Mouse (Mus musculus) kidney, postnatal 0 days (tissue): ENCODE data around the gene Luzp1. TPM values are rescaled to one million over a fixed set of nuclear protein-coding genes. Genes with fewer than 3 reads are reported as not detected.

ENCODE experiments used
- ATAC-seq: fragments of 200-750 bp; cut with Nextera tagmentation; replicated peaks from 2 replicates; pipeline ENCODE4 v1.8.0; 2017; ENCODE audit warnings: low read depth, moderate number of reproducible peaks, moderate TSS enrichment, moderate library complexity; ENCODE audit not compliant: low FRiP score
- DNase-seq: peaks from one replicate; pipeline ENCODE4 v3.0.0-alpha.2; 2016; ENCODE audit warnings: low spot score
- H3K27ac ChIP-seq: fragments of 300-500 bp; sonication (generic); 2 replicates; pipeline ENCODE4 v1.5.1; 2014; ENCODE audit warnings: mild to moderate bottlenecking
- H3K27me3 ChIP-seq: fragments of 300-500 bp; sonication (generic); 2 replicates; pipeline ENCODE4 v1.6.1; 2014; ENCODE audit warnings: low read length, mixed read lengths; ENCODE audit not compliant: insufficient read depth
- H3K36me3 ChIP-seq: fragments of 300-500 bp; sonication (generic); 2 replicates; pipeline ENCODE4 v1.6.1; 2014; ENCODE audit warnings: low read length, mixed read lengths; ENCODE audit not compliant: insufficient read depth
- H3K4me1 ChIP-seq: fragments of 300-500 bp; sonication (generic); replicated peaks from 2 replicates; pipeline ENCODE4 v1.6.1; 2014; ENCODE audit warnings: antibody characterized with exemption, low read length, mixed read lengths; ENCODE audit not compliant: insufficient read depth
- H3K4me2 ChIP-seq: fragments of 300-500 bp; sonication (generic); 2 replicates; pipeline ENCODE4 v1.6.1; 2014; ENCODE audit warnings: mild to moderate bottlenecking, low read length, moderate library complexity, mixed read lengths
- H3K4me3 ChIP-seq: fragments of 300-500 bp; sonication (generic); replicated peaks from 2 replicates; pipeline ENCODE4 v1.5.1; 2014; ENCODE audit warnings: low read depth, low read length
- H3K9ac ChIP-seq: fragments of 300-500 bp; sonication (generic); 2 replicates; pipeline ENCODE4 v1.6.1; 2014; ENCODE audit warnings: low read depth, low read length
- H3K9me3 ChIP-seq: fragments of 300-500 bp; sonication (generic); replicated peaks from 2 replicates; pipeline ENCODE4 v1.6.1; 2016; ENCODE audit warnings: low read length, inconsistent platforms, mixed read lengths
- CTCF ChIP-seq: IDR thresholded peaks from 2 replicates; pipeline ENCODE4 v1.5.1; 2016; ENCODE audit warnings: antibody characterized with exemption, low read depth, mild to moderate bottlenecking, moderate library complexity
- WGBS: fragments of 180-500 bp; shearing (Covaris S2); extraction: QIAGEN DNeasy Blood & Tissue Kit; methylation state at CpG from one replicate; pipeline ENCODE4 v1.1.7; 2014; 5-methylcytosine and 5-hydroxymethylcytosine counted together
- polyA plus RNA-seq: library from polyadenylated mRNA; unstranded; fragments of >200 nt; fragmentation: Nextera tagmentation; extraction: Ambion mirVana; gene quantifications from 2 replicates; pipeline ENCODE4 v1.2.1, GENCODE M21; 2015

Luzp1 gene
- polyA plus RNA-seq, 1 experiment from 2014 or later: 111 TPM

GRCm38 (mm10) chr4:136452286-136452685 lies 17.3 kb upstream of the Luzp1 start:
- no peak for DNase-seq
- Histone ChIP-seq H3K4me2 (no peak overlapping the region), H3K4me1 (no peaks in the 10 kb centered on the region), H3K9ac (no peak overlapping the region), H3K36me3 (no peaks in the 10 kb centered on the region), H3K27ac (no peak overlapping the region), H3K4me3 (no peak overlapping the region), H3K27me3 (no peaks in the 10 kb centered on the region), H3K9me3 (no peaks in the 10 kb centered on the region)
- no peak for ATAC-seq
- WGBS: 83% methylated on average over 3 of the region's 3 CpGs
- no peak for TF ChIP-seq CTCF

- TF ChIP-seq CTCF: no peak
- ATAC-seq: no peak
- H3K4me3 ChIP-seq: no peak overlapping the region
- no peaks in the 10 kb centered on the region for H3K9me3 ChIP-seq
- no peak overlapping the region for H3K27ac ChIP-seq
- no peaks in the 10 kb centered on the region for H3K4me1 ChIP-seq
- no peak for DNase-seq
- no peaks in the 10 kb centered on the region for H3K27me3 ChIP-seq
- no peak overlapping the region for H3K9ac ChIP-seq
- WGBS: 38% methylated on average over 5 of the region's 5 CpGs
- H3K4me2 ChIP-seq: no peak overlapping the region
- H3K36me3 ChIP-seq: no peaks in the 10 kb centered on the region
These were observed 16.8 kb upstream of the Luzp1 start for GRCm38 (mm10) chr4:136452792-136453191.

- H3K36me3 ChIP-seq: no peaks in the 10 kb centered on the region
- H3K9me3 ChIP-seq: no peaks in the 10 kb centered on the region
- 4% methylated on average over 10 of the region's 10 CpGs for WGBS
- DNase-seq (peak; percentile 93), ATAC-seq (no peak)
- H3K4me1 ChIP-seq: no peaks in the 10 kb centered on the region
- H3K4me2 ChIP-seq: peak overlapping the region; percentile 61
- no peaks in the 10 kb centered on the region for H3K27me3 ChIP-seq
- H3K4me3 ChIP-seq: peak overlapping the region; percentile 26
- no peak overlapping the region for H3K9ac ChIP-seq
- no peak overlapping the region for H3K27ac ChIP-seq
- peak; percentile 98 for TF ChIP-seq CTCF
These were observed 14.7 kb upstream of the Luzp1 start for GRCm38 (mm10) chr4:136454850-136455260.

GRCm38 (mm10) chr4:136456516-136457218 lies 12.9 kb upstream of the Luzp1 start:
- H3K4me1 ChIP-seq: no peaks in the 10 kb centered on the region
- WGBS: 85% methylated on average over 6 of the region's 6 CpGs

GRCm38 (mm10) chr4:136458276-136458675 lies 11.3 kb upstream of the Luzp1 start:
- ATAC-seq (no peak), DNase-seq (no peak)
- Histone ChIP-seq H3K9me3 (no peaks in the 10 kb centered on the region), H3K36me3 (no peaks in the 10 kb centered on the region), H3K4me1 (peaks cover 5% of the 10 kb centered on the region; the same call in 1 of the 2 replicates), H3K27me3 (no peaks in the 10 kb centered on the region), H3K4me3 (no peak overlapping the region), H3K4me2 (no peak overlapping the region), H3K27ac (no peak overlapping the region), H3K9ac (no peak overlapping the region)
- TF ChIP-seq CTCF: no peak
- WGBS: 73% methylated on average over 7 of the region's 7 CpGs

More at GRCm38 (mm10) chr4:136456516-136457218, 12.9 kb upstream of the Luzp1 start:
- Histone ChIP-seq H3K9ac (no peak overlapping the region), H3K27me3 (no peaks in the 10 kb centered on the region), H3K36me3 (no peaks in the 10 kb centered on the region), H3K4me3 (no peak overlapping the region), H3K27ac (no peak overlapping the region), H3K9me3 (no peaks in the 10 kb centered on the region), H3K4me2 (no peak overlapping the region)
- ATAC-seq (no peak), DNase-seq (no peak)
- TF ChIP-seq CTCF: no peak

GRCm38 (mm10) chr4:136459210-136459609 lies 10.4 kb upstream of the Luzp1 start:
- TF ChIP-seq CTCF: no peak
- 75% methylated on average over 12 of the region's 12 CpGs for WGBS
- H3K27ac ChIP-seq: no peak overlapping the region
- no peak overlapping the region for H3K4me3 ChIP-seq
- no peaks in the 10 kb centered on the region for H3K27me3 ChIP-seq
- H3K9me3 ChIP-seq: no peaks in the 10 kb centered on the region
- H3K9ac ChIP-seq: no peak overlapping the region
- peaks cover 12% of the 10 kb centered on the region for H3K4me1 ChIP-seq
- DNase-seq (no peak), ATAC-seq (no peak)
- H3K4me2 ChIP-seq: no peak overlapping the region
- H3K36me3 ChIP-seq: no peaks in the 10 kb centered on the region
